Mouse (Mus musculus): ENCODE data around the gene a. TPM values are rescaled to one million over a fixed set of nuclear protein-coding genes. Genes with fewer than 3 reads are reported as not detected.

The a gene
- polyA plus RNA-seq (2021; fragmentation: Nextera tagmentation) = 0.33 TPM in 1 of 2 replicates, not detected in the other
- long read RNA-seq, experiment 1, partial matches to known transcripts = 0 of 1 reads
- long read RNA-seq, experiment 1, other reads (novel, unspliced or antisense) = 0 of 1 reads
- long read RNA-seq, experiment 2, partial matches to known transcripts = 0 of 3 reads
- long read RNA-seq, experiment 2, other reads (novel, unspliced or antisense) = 3 of 3 reads

DNA sequence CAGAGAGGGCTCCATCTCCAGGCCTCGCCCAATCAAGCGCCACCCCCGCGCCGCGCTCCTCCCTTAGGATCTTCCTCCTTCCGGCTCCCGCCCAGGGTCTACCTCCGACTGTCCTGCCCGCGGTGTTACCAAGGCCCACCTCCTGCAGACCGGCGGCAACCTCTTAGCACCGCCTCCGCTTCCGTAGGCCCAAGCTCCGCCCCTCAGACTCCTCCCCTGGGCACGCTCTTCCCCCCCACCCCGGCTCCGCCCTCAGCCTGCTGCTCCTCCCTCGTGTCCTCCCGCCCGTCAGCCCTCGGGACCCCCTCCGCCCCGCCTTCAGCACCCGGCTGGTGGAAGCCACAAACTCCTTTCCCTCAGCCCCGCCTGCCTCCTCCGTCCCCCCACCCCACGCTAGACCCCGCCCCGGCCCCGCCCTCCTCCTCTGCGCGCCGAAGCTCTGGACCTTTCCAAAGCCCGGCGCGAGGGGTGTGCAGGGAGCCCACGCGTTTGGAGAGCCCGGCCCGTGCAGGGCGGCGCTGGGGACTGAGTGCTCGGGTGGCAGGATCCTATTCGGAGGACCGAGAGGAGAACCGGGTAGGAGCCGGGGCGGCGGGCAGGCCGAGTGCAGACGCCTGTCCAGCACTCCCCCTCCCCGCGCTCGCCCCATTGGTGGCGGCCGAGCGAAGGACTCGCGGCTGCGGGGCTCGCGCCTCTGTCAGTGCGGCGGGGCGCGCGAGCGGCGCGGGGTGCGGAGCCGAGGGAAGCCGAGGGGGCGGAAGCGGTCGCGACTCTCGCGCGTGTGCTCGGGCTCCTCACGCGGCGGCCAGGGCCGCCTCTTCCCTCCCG, at the start of gene a, which contains the start of gene Raly:
a (plus strand) TSS at position 747 of the 828 bp plus-strand sequence.
Raly (plus strand) TSS at position 441 of the 828 bp plus-strand sequence.

DNA sequence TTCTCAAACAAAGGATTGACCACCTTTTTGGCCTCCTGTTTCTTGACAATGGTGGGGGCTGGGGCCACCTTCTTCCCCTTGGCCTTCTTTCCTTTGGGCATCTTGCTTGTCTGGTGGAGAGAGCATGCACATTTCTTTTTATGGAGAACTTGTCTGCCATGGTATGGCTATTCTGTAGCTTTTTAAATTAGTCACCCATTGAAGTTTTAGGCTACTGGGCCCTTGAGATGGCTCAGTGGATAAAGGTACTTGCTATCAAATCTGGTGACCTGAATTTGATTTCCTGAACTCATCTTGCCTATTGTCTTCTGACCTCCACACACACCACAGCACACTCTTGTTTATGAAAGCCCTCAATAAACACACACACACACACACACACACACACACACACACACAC, 21.3 kb upstream of the a start, which contains the start of gene Gm14214:
Gm14214 (minus strand) TSS at position 101 of the 400 bp plus-strand sequence.

DNA sequence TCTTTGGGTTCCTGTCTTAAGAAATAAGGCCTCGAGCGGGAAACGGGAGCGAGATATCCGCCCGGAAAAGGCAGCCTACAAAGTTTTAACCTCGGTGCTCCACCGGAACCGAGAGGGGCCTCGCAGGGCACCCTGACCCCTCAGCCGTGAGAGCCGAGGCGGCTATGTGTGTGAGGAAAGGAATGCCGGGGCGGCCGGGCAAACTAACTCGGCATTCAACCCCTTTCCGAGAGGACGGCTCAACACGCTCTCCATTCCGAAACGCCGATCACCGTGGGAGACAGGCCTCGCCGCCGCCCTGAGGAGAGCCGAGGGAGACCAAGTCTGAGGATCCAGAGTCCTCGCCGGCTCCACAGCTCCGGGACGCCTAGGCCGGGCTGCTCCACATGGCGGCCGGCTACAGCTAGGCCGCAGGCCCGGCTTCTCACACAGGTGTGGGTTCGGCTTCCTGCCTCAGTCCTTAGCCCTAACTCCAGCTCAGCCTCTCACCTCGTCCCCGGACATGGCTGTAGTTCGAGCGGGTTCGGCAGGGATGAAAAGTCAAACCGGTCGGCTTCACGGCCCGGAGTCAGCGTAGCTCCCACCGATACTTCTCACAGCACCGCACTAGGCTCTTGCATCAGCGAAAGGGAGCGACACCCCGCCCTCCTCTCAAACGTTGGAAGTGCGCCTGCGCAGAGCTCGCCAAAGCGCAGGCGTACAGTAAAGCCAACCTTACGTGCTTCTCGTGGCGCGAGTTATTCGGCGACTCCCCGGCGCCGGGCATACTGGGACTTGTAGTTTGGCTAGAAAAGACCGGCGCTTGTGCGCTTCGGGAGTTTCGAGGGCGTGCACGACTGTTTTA, 101.2 kb downstream of the a start, which contains the start of gene Eif2s2:
Eif2s2 (minus strand) TSS at position 735 of the 844 bp plus-strand sequence.

DNA sequence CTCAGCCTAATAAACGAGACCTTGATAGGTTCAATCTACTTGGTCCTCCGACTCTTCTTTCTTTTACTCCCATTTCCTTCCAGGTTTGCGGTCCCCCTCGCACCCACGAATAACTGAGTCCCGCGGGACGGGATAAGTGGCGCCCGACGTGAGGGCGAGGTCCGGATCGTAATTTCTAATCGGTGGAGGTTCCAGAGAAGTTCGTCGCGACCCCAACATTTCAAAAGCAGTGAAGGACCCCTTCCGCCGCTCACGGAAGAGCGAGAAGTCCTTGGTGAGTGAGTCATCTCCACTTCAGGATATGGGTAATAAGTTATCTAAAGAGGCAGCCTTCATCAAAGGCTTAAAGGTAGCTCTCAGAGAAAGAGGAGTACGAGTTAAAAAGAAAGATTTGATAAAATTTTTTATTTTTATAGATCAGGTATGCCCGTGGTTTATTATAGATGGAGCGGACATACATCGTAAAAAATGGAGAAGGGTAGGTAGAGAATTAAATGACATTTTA, 227.1 kb downstream of the a start, which contains the start of gene Gm14226:
Gm14226 (plus strand) TSS at position 16 of the 505 bp plus-strand sequence.

DNA sequence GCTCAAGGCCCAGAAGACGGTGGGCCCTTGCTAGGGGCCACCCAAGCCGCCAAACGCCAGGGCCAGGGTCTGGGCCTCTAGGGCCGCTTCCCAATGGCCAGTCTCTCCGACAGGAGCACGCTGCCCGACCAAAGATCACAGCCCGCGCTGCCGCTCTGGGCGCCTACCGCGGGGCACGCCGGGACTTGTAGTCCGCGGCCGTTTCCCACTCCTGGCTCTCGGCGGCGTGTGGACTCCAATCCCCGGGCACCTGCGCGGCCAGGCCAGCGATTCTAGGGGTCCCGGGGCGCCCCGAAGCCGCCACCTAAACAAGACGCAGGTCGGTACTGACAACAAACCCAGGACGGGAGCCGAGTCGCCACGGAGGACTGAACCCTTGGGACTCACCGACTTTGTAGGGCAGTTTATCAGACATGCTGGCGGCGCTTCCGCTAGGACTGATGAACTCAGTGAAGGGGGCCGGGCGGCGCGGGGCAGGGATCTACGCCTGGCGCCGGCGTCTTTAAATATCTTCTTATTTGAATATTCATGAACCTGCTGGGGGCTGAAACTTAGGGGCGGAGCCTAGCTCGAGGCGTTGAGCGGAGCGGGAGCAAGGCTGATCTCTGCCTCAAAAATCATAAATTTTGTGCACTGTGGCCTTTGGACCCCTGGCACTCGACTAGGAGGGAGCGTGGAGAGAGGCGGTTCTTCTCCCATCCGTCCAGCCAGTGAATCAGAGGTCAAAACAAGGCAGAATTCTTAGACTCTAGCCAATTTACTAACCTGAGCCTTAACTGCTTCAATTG, 283.0 kb downstream of the a start, which contains the start of gene Ahcy:
Ahcy (minus strand) TSS at position 520 of the 788 bp plus-strand sequence.

Other genes starting within 250 kb of the a start
- gene 1700003F12Rik, start 244.3 kb upstream of the a start, polyA plus RNA-seq (2021; fragmentation: Nextera tagmentation) = 1.7 TPM in 2 replicates
- gene Actl10, start 239.6 kb upstream of the a start, polyA plus RNA-seq (2021; fragmentation: Nextera tagmentation) = not detected in 2 replicates
- 27.0 and 29.4 TPM in 2 replicates for gene Necab3, start 232.5 kb upstream of the a start, polyA plus RNA-seq (2021; fragmentation: Nextera tagmentation)
- 2.0 and 2.5 TPM in 2 replicates for gene E2f1, start 221.5 kb upstream of the a start, polyA plus RNA-seq (2021; fragmentation: Nextera tagmentation)
- gene Pxmp4, start 187.7 kb upstream of the a start, polyA plus RNA-seq (2021; fragmentation: Nextera tagmentation) = 14.9 and 15.0 TPM in 2 replicates
- gene Zfp341, start 178.1 kb upstream of the a start, polyA plus RNA-seq (2021; fragmentation: Nextera tagmentation) = 1.4 and 1.5 TPM in 2 replicates
- gene 4930519P11Rik, start 178.0 kb upstream of the a start, polyA plus RNA-seq (2021; fragmentation: Nextera tagmentation) = not detected in 2 replicates
- 9.3 and 11.8 TPM in 2 replicates for gene Chmp4b, start 139.7 kb upstream of the a start, polyA plus RNA-seq (2021; fragmentation: Nextera tagmentation)
- gene Gm14214, start 21.4 kb upstream of the a start, polyA plus RNA-seq (2021; fragmentation: Nextera tagmentation) = not detected in 2 replicates
- gene Raly, start 306 bp upstream of the a start, polyA plus RNA-seq (2021; fragmentation: Nextera tagmentation) = 17.1 and 18.0 TPM in 2 replicates
- gene Eif2s2, start 101.5 kb downstream of the a start, polyA plus RNA-seq (2021; fragmentation: Nextera tagmentation) = 70.0 and 80.0 TPM in 2 replicates
- gene Gm14226, start 226.9 kb downstream of the a start, polyA plus RNA-seq (2021; fragmentation: Nextera tagmentation) = not detected in 2 replicates